Comparison of ENCODE assay signal across 8 mouse cellular contexts in the genomic region with DNA sequence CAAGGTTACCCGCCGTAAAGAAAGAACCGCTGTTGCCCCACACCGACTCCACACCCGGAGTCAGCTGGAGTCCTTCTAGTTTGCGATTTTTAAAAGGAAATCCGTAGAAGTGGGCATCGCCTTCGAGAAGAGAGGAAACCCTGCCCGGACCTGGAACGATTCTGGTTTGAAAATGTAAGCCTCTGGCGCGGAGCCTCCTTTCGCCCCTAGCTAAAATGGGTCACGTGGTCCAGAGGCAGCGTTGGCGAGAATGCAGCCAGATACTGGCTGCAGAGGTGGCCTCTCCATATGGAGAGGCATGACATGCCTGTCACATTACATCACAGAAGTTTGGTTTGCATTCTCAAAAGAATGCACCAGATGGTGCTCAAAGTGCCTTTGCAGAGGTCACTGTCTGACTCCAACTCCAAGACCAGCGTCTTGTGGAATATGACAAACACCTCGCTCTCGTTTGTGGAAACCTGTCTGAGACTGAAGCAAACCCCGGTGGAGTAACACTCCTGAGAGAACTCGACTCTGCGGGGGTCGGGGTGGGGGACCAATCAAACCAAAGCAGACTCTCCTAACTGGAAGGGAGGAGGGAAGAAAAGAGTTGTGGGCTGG.
DNase-seq lines count a peak whose midpoint lies in the region; ATAC-seq and TF ChIP-seq lines count a peak whose summit lies in the region.

No protein-coding gene starts in this region.

- peak overlapping the region; percentile 53 for H3K9ac ChIP-seq in limb, embryonic 14.5 days (ENCODE audit: low read depth, low read length, severe bottlenecking)
- peak overlapping the region; percentile 62 for H3K9ac ChIP-seq in midbrain, embryonic 13.5 days (replicated peaks)

- peak overlapping the region; percentile 67 for H3K27ac ChIP-seq in limb, embryonic 14.5 days (replicated peaks; ENCODE audit: low read depth, low read length)
- H3K27ac ChIP-seq in midbrain, embryonic 13.5 days = peak overlapping the region; percentile 27; the same call in 1 of the 2 replicates

- H3K27me3 ChIP-seq in limb, embryonic 14.5 days (ENCODE audit: control insufficient read depth, insufficient read depth, low read length) = no peaks in the 10 kb centered on the region
- peaks cover 3% of the 10 kb centered on the region; the same call in 1 of the 2 replicates for H3K27me3 ChIP-seq in midbrain, embryonic 13.5 days

- under 1% methylated on average over 24 of the region's 24 CpGs for WGBS in limb, embryonic 14.5 days
- WGBS in midbrain, embryonic 13.5 days = under 1% methylated on average over 24 of the region's 24 CpGs

- peak; percentile 60 for ATAC-seq in limb, embryonic 14.5 days (ENCODE audit: low FRiP score, low read depth)
- peak; percentile 57 for ATAC-seq in midbrain, embryonic 13.5 days

- H3K4me2 ChIP-seq in limb, embryonic 14.5 days (replicated peaks; ENCODE audit: low read depth, low read length, severe bottlenecking) = peak overlapping the region; percentile 55
- H3K4me2 ChIP-seq in midbrain, embryonic 13.5 days (replicated peaks) = peak overlapping the region; percentile 64

- DNase-seq in layer of hippocampus, postnatal 10 days (ENCODE audit: low spot score in 2 of 2) = peak; percentile 35 to 39
- DNase-seq in layer of hippocampus, postnatal 14 days (ENCODE audit: low spot score in 2 of 2) = no peak
- peak; percentile 81 to 83 for DNase-seq in cerebellum, postnatal 10 days
- DNase-seq in frontal cortex, adult 2 months (ENCODE audit: extremely low spot score in 1 of 2, low spot score in 1 of 2) = peak; percentile 33 to 70
- peak; percentile 70 for DNase-seq in hindlimb bud, embryonic 11.5 days (ENCODE audit: extremely low spot score, low read depth, low spot score)
- peak; percentile 76 for DNase-seq in limb, embryonic 14.5 days (ENCODE audit: low spot score)
- peak; percentile 35 to 36 for DNase-seq in spleen, postnatal 36 days (ENCODE audit: low spot score in 2 of 2)

- H3K36me3 ChIP-seq in limb, embryonic 14.5 days (ENCODE audit: control insufficient read depth, insufficient read depth, low read length) = no peaks in the 10 kb centered on the region
- H3K36me3 ChIP-seq in midbrain, embryonic 13.5 days = no peaks in the 10 kb centered on the region

- H3K4me1 ChIP-seq in limb, embryonic 14.5 days (ENCODE audit: control insufficient read depth, insufficient read depth, low read length) = no peaks in the 10 kb centered on the region
- peaks cover 8% of the 10 kb centered on the region for H3K4me1 ChIP-seq in midbrain, embryonic 13.5 days (replicated peaks)

- H3K4me3 ChIP-seq in limb, embryonic 14.5 days (replicated peaks; ENCODE audit: low read length) = peak overlapping the region; percentile 46
- peak overlapping the region; percentile 58 for H3K4me3 ChIP-seq in midbrain, embryonic 13.5 days (replicated peaks)

- no peaks in the 10 kb centered on the region for H3K9me3 ChIP-seq in limb, embryonic 14.5 days (ENCODE audit: control insufficient read depth, low read length)
- no peaks in the 10 kb centered on the region for H3K9me3 ChIP-seq in midbrain, embryonic 13.5 days

- TF ChIP-seq POLR2A in limb, embryonic 14.5 days (IDR thresholded peaks at IDR 0.05; ENCODE audit: borderline replicate concordance, extremely low read depth, insufficient read depth, insufficient read length) = no peak

Comparison
In these comparisons a context has a peak if more than half of its experiments do, and no peak if none do; other contexts are left out.
1. DNase-seq: peak in layer of hippocampus, postnatal 10 days (2 of 2), cerebellum, postnatal 10 days (2 of 2), frontal cortex, adult 2 months (2 of 2), hindlimb bud, embryonic 11.5 days (single experiment), limb, embryonic 14.5 days (single experiment) and spleen, postnatal 36 days (2 of 2); none in layer of hippocampus, postnatal 14 days (0 of 2).